Mouse (Mus musculus) retina, postnatal 1 day (tissue): Measurements from ENCODE around the gene Ccar1.
"Not testable (repeated sequence)": the region's sequence is repeated elsewhere in the genome, so short reads cannot be mapped to it uniquely, and the experiment has no call there.

Source experiments
- DNase-seq: peaks from one replicate; pipeline ENCODE4 v3.0.0-alpha.2; 2012

Gene Ccar1

DNA sequence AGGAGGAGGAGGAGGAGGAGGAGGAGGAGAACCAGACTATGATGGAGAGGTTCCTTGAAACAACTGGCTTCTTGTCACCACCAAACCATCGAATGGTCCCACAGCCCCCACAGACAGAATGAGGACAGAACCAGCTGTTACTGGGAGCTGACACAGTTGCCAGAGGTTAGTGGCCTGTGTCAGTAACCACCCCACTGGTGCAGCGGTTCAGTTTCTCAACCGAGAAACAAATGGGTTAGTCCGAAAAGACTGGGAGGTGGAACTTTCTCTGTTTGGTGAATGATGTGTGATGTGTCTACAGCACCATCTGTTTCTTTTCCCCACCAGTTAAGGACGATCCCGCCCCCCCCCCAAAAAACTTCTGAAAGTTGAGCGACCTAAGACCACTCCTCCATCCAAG, 67.2 kb downstream of the Ccar1 start:
- DNase-seq, result no peak

DNA sequence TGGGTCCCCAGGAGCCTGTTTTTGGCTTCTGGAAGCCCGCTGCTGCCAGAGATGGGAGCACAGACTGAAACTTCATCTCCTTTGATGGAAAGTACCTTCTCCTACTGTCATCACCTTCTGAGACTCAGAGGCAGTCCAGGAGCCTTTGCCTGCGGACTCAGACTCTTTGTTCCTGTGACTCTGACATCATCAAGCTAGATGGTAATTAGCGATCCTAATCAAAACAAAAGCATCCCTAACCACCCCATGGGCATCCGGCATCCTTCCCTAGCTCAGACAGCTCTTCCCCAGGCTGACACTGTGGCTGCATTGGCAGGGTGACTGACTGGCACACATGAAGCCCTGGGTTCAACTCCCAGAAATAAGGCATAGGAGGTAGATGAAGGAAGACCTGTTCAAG, 69.4 kb downstream of the Ccar1 start:
- DNase-seq, result no peak

DNA sequence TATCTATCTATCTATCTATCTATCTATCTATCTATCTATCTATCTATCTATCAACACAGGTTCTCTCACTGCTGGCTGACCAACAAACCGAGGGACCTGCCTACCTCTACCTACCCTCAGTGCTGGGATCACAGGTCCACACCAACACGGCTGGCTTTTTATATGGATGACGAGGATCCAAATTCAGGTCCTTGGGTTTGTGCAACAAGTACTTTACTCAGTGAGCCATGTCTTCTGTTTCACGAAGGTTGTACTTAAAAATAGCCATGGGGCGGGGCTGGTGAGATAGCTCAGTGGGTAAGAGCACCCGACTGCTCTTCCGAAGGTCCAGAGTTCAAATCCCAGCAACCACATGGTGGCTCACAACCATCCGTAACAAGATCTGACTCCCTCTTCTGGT, 71.5 kb downstream of the Ccar1 start:
- not testable (repeated sequence) for DNase-seq

DNA sequence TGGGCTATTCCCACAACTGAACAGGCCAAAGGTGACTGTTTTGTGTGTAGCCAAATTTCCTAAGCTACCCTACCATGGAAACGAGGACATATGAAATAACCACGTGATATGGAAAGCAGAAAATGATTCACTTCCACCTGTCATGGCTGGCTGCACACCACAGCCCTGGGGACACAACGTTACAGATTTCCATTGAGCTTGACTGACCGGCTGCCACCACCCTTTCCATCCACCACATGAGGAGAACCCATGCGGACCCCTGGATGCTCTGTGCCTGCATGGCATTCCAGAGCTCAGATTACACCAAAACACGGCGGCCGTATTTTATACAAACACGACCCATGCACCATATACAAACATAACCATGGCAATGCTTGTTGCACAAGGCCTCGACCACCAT, 78.6 kb downstream of the Ccar1 start:
- peak; percentile 59 for DNase-seq

DNA sequence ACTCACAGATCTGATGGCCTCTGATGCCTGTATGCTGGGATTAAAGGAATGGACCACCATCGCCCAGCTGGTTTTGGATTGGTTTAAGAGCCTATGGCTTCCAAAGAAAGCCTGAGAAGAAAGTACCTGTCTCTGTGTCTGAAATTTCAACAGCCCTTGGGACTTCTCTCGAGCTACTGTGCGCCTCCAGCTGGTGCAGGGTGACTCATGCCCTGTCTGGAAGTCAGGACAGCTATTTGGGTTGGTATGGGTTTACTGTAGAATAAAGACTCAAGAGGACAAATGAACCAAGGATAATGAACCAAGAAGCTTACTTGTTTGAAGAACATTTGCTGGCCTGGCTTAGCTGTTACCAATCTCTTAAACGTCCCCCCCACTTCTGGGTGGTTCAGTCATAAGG, 88.5 kb downstream of the Ccar1 start:
- no peak for DNase-seq

DNA sequence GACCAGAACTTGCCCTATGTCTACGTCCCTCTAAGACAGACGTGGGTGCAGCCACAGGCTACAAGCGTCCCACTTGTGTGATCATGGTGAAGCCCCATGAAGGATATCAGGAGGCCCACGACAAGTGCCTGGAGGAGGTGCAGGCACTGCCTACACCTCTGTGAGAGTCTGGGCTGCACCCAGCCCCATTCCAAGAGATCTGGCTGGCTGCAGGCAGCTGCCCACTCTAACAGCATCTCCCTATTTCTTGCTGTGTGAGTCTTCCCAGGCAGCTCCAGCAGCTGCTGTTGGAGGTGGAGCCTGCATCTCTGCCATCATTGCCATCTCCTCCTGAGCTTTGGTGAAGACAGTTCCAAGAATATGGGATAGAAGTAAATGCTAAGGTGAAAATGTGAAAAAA, 89.7 kb downstream of the Ccar1 start:
- no peak for DNase-seq
